Mouse (Mus musculus): Measurements from ENCODE around the gene Trpc7.

GRCm38 (mm10) chr13:56781697-56782096, 114.1 kb downstream of the Trpc7 start:
- TF ChIP-seq ZNF384 (IDR thresholded peaks at IDR 0.05; ENCODE audit: low read depth, low read length) (no peak), CHD2 (IDR thresholded peaks at IDR 0.05; ENCODE audit: low read depth, low read length) (no peak), ZC3H11A (IDR thresholded peaks at IDR 0.05; ENCODE audit: borderline replicate concordance, low read depth, low read length) (no peak), HCFC1 (IDR thresholded peaks at IDR 0.05; ENCODE audit: borderline replicate concordance, insufficient read depth, low read length) (no peak)

Measured in ES-E14 (cell line).